Mouse (Mus musculus) heart, adult 2 months (tissue): ENCODE results near the gene Gm10382.

Experiments
- CTCF ChIP-seq: fragments of 200-600 bp; IDR thresholded peaks from 2 replicates; pipeline ENCODE4 v1.8.1; 2022; ENCODE audit warnings: antibody characterized with exemption, mild to moderate bottlenecking, moderate library complexity
- EP300 ChIP-seq: fragments of 200-500 bp; IDR thresholded peaks from 2 replicates; pipeline ENCODE4 v1.6.1; 2011; ENCODE audit warnings: low read depth, low read length, control low read depth; ENCODE audit not compliant: insufficient read depth
- POLR2A ChIP-seq: fragments of 200-500 bp; IDR thresholded peaks from 2 replicates; pipeline ENCODE4 v1.6.1; 2011; ENCODE audit warnings: mild to moderate bottlenecking, low read depth, low read length, control low read depth; ENCODE audit not compliant: insufficient read depth

DNA sequence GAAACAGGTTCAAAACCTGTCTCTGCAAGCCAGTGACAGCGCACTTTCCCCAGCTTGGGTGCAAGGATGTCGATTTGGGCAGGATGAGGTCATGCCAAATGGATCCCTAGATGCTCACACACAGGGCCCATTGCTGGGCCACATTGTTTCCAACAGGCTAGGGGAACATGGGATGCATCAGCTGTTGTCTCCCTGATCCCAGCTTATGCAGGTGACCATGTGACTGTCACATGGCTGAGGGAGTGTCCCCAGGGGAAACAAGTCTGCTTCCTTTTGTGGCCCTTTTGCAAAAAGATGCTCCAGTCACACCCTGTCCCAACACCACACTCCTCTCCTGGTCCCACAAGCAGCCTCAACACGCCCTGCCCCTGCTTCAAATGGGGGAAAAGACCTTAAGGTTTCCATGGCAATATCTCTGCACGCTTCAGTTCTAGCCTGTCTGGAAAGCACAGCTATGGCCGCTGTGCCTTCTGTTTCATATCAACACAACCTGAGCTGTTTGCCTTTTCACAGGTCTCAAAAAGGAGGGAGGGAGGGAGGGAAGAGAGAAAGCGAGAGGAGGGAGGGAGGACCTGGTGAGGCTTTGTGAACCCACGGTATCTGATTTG, 34.1 kb upstream of the Gm10382 start:
- TF ChIP-seq POLR2A (no peak), CTCF (no peak), EP300 (no peak)
